Mouse (Mus musculus): ENCODE results near the gene Sox6. TPM values are rescaled to one million over a fixed set of nuclear protein-coding genes. Genes with fewer than 3 reads are reported as not detected.

The Sox6 gene
- polyA plus RNA-seq, 1 experiment from 2014 or later: 37.1 TPM

GRCm38 (mm10) chr7:115751083-115751482 lies 287.5 kb downstream of the Sox6 start:
- Histone ChIP-seq H3K36me3 (ENCODE audit: control insufficient read depth, insufficient read depth, low read length) (no peaks in the 10 kb centered on the region), H3K4me3 (ENCODE audit: low read depth, low read length) (no peak overlapping the region), H3K4me2 (no peak overlapping the region), H3K9ac (ENCODE audit: low read depth, low read length) (no peak overlapping the region), H3K27ac (ENCODE audit: low read depth, low read length) (no peak overlapping the region), H3K27me3 (replicated peaks; ENCODE audit: control insufficient read depth, insufficient read depth, low read length) (no peaks in the 10 kb centered on the region), H3K9me3 (ENCODE audit: control insufficient read depth, low read length) (no peaks in the 10 kb centered on the region), H3K4me1 (replicated peaks; ENCODE audit: control insufficient read depth, insufficient read depth, low read length) (0 out of 2 replicates have a peak, but pooled peaks cover 2% of the 10 kb centered on the region)
- 61% methylated on average over 3 of the region's 3 CpGs for WGBS
- DNase-seq (ENCODE audit: low spot score): no peak
- ATAC-seq (replicated peaks; ENCODE audit: low FRiP score): no peak

- H3K4me3 ChIP-seq (ENCODE audit: low read depth, low read length): no peak overlapping the region
- H3K27ac ChIP-seq (ENCODE audit: low read depth, low read length): no peak overlapping the region
- 0 out of 2 replicates have a peak, but pooled peaks cover 2% of the 10 kb centered on the region for H3K4me1 ChIP-seq (replicated peaks; ENCODE audit: control insufficient read depth, insufficient read depth, low read length)
- no peak overlapping the region for H3K9ac ChIP-seq (ENCODE audit: low read depth, low read length)
- no peak for DNase-seq (ENCODE audit: low spot score)
- H3K9me3 ChIP-seq (ENCODE audit: control insufficient read depth, low read length): no peaks in the 10 kb centered on the region
- 54% methylated on average over 8 of the region's 8 CpGs for WGBS
- no peaks in the 10 kb centered on the region for H3K27me3 ChIP-seq (replicated peaks; ENCODE audit: control insufficient read depth, insufficient read depth, low read length)
- no peak overlapping the region for H3K4me2 ChIP-seq
- H3K36me3 ChIP-seq (ENCODE audit: control insufficient read depth, insufficient read depth, low read length): no peaks in the 10 kb centered on the region
- ATAC-seq (replicated peaks; ENCODE audit: low FRiP score): no peak
These were observed 288.2 kb downstream of the Sox6 start for GRCm38 (mm10) chr7:115750275-115750825.

- WGBS: 83% methylated on average over 7 of the region's 7 CpGs
- Histone ChIP-seq H3K9ac (ENCODE audit: low read depth, low read length) (no peak overlapping the region), H3K4me3 (ENCODE audit: low read depth, low read length) (no peak overlapping the region), H3K4me2 (no peak overlapping the region), H3K9me3 (ENCODE audit: control insufficient read depth, low read length) (no peaks in the 10 kb centered on the region), H3K4me1 (replicated peaks; ENCODE audit: control insufficient read depth, insufficient read depth, low read length) (0 out of 2 replicates have a peak, but pooled peaks cover 2% of the 10 kb centered on the region), H3K27me3 (replicated peaks; ENCODE audit: control insufficient read depth, insufficient read depth, low read length) (no peaks in the 10 kb centered on the region), H3K36me3 (ENCODE audit: control insufficient read depth, insufficient read depth, low read length) (no peaks in the 10 kb centered on the region), H3K27ac (ENCODE audit: low read depth, low read length) (no peak overlapping the region)
- no peak for DNase-seq (ENCODE audit: low spot score)
- no peak for ATAC-seq (replicated peaks; ENCODE audit: low FRiP score)
These were observed 291.1 kb downstream of the Sox6 start for GRCm38 (mm10) chr7:115747541-115747940.

DNA sequence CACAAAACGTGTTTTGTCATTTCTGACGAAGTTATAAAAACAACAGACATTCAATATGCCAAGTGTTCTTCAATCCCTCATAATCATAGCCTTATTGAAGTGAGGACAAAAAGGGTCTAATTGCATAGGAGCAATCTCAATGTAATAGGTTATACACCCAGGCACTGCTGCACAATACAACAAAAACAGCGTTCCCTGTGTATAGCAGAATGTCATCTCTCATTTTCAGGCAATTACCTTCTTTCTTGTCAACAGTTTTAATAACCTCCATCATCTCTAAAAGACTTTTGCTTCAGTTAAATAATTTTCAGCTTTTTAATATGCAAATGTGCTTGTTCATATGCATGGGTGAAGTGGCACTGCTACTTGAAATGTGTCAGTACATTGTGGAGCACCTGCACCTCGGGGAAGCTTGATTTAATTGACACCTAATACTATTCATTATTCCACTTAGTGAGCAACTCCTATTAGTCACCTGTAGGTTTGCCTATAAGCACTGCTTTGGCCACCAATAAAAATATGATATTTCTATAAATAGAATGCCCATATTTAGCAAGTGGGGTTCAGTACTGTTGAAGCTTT lies 292.8 kb downstream of the Sox6 start:
- ATAC-seq (replicated peaks; ENCODE audit: low FRiP score) (no peak), DNase-seq (ENCODE audit: low spot score) (no peak)
- H3K27ac ChIP-seq (ENCODE audit: low read depth, low read length): no peak overlapping the region
- WGBS: 82% methylated on average over 4 of the region's 4 CpGs
- H3K36me3 ChIP-seq (ENCODE audit: control insufficient read depth, insufficient read depth, low read length): no peaks in the 10 kb centered on the region
- H3K9ac ChIP-seq (ENCODE audit: low read depth, low read length): no peak overlapping the region
- H3K4me1 ChIP-seq (replicated peaks; ENCODE audit: control insufficient read depth, insufficient read depth, low read length): 0 out of 2 replicates have a peak, but pooled peaks cover 2% of the 10 kb centered on the region
- H3K9me3 ChIP-seq (ENCODE audit: control insufficient read depth, low read length): no peaks in the 10 kb centered on the region
- no peaks in the 10 kb centered on the region for H3K27me3 ChIP-seq (replicated peaks; ENCODE audit: control insufficient read depth, insufficient read depth, low read length)
- H3K4me2 ChIP-seq: no peak overlapping the region
- H3K4me3 ChIP-seq (ENCODE audit: low read depth, low read length): no peak overlapping the region

DNA sequence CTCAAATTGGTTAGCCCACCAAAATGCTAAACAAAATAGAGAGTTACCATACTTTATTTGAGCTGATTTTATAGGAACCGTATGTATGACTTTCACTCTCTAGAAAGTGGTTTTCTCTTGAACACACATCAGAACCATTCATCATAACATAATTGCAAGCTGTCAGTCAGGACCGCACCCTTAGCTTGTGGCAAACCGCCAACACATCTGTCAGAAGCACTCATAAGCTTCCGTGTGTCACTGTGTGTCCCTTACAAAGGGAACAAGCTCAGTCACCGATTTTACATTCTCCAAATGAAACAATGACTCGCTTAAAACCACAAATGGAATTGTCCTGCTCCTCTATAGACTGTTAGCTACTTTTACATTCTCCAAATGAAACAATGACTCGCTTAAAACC lies 304.5 kb downstream of the Sox6 start:
- Histone ChIP-seq H3K4me2 (no peak overlapping the region), H3K9me3 (ENCODE audit: control insufficient read depth, low read length) (no peaks in the 10 kb centered on the region), H3K27ac (ENCODE audit: low read depth, low read length) (no peak overlapping the region), H3K27me3 (replicated peaks; ENCODE audit: control insufficient read depth, insufficient read depth, low read length) (no peaks in the 10 kb centered on the region), H3K36me3 (ENCODE audit: control insufficient read depth, insufficient read depth, low read length) (no peaks in the 10 kb centered on the region), H3K9ac (ENCODE audit: low read depth, low read length) (no peak overlapping the region), H3K4me3 (ENCODE audit: low read depth, low read length) (no peak overlapping the region), H3K4me1 (replicated peaks; ENCODE audit: control insufficient read depth, insufficient read depth, low read length) (no peaks in the 10 kb centered on the region)
- WGBS: 59% methylated on average over 7 of the region's 7 CpGs
- no peak for DNase-seq (ENCODE audit: low spot score)
- ATAC-seq (replicated peaks; ENCODE audit: low FRiP score): no peak

DNA sequence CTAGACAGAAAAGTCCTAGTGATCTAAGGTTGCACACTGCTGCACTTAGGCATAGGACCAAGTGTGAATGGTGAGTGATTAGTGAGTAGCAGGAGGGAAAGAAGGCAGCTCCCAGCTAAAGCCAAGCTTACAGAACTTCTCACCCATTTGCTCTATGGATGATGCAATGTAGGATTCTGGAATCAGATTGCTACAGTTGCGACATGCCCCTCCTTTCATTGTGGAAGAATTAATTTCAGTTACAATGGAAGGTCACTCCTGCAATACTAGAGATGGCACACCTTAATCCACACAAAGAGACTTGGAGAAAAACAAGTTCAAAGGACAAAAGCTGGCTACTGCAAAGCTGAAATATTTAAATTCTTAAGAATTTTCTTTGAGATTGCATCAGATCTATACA lies 305.8 kb downstream of the Sox6 start:
- ATAC-seq (replicated peaks; ENCODE audit: low FRiP score) (no peak), DNase-seq (ENCODE audit: low spot score) (no peak)
- H3K27me3 ChIP-seq (replicated peaks; ENCODE audit: control insufficient read depth, insufficient read depth, low read length): no peaks in the 10 kb centered on the region
- WGBS: 86% methylated on average over 1 of the region's 1 CpGs
- no peaks in the 10 kb centered on the region for H3K36me3 ChIP-seq (ENCODE audit: control insufficient read depth, insufficient read depth, low read length)
- no peak overlapping the region for H3K9ac ChIP-seq (ENCODE audit: low read depth, low read length)
- no peak overlapping the region for H3K27ac ChIP-seq (ENCODE audit: low read depth, low read length)
- no peaks in the 10 kb centered on the region for H3K4me1 ChIP-seq (replicated peaks; ENCODE audit: control insufficient read depth, insufficient read depth, low read length)
- no peaks in the 10 kb centered on the region for H3K9me3 ChIP-seq (ENCODE audit: control insufficient read depth, low read length)
- H3K4me3 ChIP-seq (ENCODE audit: low read depth, low read length): no peak overlapping the region
- no peak overlapping the region for H3K4me2 ChIP-seq

DNA sequence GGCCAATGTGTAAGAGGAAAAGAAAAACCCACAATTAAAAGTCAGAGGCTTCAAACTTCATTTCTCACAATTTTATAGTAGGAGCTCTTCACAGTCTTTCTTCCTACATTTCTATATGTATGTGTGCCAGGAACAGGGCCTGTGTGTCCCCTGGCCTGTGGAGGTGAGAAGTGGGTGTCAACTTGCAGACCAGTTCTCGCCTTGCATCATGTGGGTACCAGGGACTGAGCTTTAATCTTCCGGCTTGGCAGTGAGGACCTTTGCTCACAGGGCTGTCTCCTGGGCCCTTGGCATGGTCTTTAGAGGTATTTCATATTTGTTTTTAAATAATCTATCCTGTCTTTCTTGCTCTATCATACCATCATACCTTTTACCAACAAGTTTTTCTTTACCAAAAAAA lies 311.8 kb downstream of the Sox6 start:
- ATAC-seq (replicated peaks; ENCODE audit: low FRiP score): no peak
- no peak overlapping the region for H3K4me2 ChIP-seq
- WGBS: 77% methylated on average over 2 of the region's 2 CpGs
- H3K9me3 ChIP-seq (ENCODE audit: control insufficient read depth, low read length): no peaks in the 10 kb centered on the region
- no peaks in the 10 kb centered on the region for H3K4me1 ChIP-seq (replicated peaks; ENCODE audit: control insufficient read depth, insufficient read depth, low read length)
- no peak overlapping the region for H3K4me3 ChIP-seq (ENCODE audit: low read depth, low read length)
- H3K27me3 ChIP-seq (replicated peaks; ENCODE audit: control insufficient read depth, insufficient read depth, low read length): no peaks in the 10 kb centered on the region
- H3K27ac ChIP-seq (ENCODE audit: low read depth, low read length): no peak overlapping the region
- no peak overlapping the region for H3K9ac ChIP-seq (ENCODE audit: low read depth, low read length)
- no peak for DNase-seq (ENCODE audit: low spot score)
- no peaks in the 10 kb centered on the region for H3K36me3 ChIP-seq (ENCODE audit: control insufficient read depth, insufficient read depth, low read length)

GRCm38 (mm10) chr7:115724404-115724803 lies 314.2 kb downstream of the Sox6 start:
- ATAC-seq (replicated peaks; ENCODE audit: low FRiP score) (no peak), DNase-seq (ENCODE audit: low spot score) (no peak)
- H3K4me3 ChIP-seq (ENCODE audit: low read depth, low read length): no peak overlapping the region
- 84% methylated on average over 2 of the region's 2 CpGs for WGBS
- no peaks in the 10 kb centered on the region for H3K9me3 ChIP-seq (ENCODE audit: control insufficient read depth, low read length)
- no peaks in the 10 kb centered on the region for H3K36me3 ChIP-seq (ENCODE audit: control insufficient read depth, insufficient read depth, low read length)
- H3K27me3 ChIP-seq (replicated peaks; ENCODE audit: control insufficient read depth, insufficient read depth, low read length): no peaks in the 10 kb centered on the region
- no peaks in the 10 kb centered on the region for H3K4me1 ChIP-seq (replicated peaks; ENCODE audit: control insufficient read depth, insufficient read depth, low read length)
- no peak overlapping the region for H3K4me2 ChIP-seq
- H3K9ac ChIP-seq (ENCODE audit: low read depth, low read length): no peak overlapping the region
- H3K27ac ChIP-seq (ENCODE audit: low read depth, low read length): no peak overlapping the region

All from liver, embryonic 11.5 days (tissue).